Mouse (Mus musculus): ENCODE results near the gene Polr1c. TPM values are rescaled to one million over a fixed set of nuclear protein-coding genes. Genes with fewer than 3 reads are reported as not detected.

Gene Polr1c
- polyA plus RNA-seq, 1 experiment from 2014 or later, result 92.8 TPM

DNA sequence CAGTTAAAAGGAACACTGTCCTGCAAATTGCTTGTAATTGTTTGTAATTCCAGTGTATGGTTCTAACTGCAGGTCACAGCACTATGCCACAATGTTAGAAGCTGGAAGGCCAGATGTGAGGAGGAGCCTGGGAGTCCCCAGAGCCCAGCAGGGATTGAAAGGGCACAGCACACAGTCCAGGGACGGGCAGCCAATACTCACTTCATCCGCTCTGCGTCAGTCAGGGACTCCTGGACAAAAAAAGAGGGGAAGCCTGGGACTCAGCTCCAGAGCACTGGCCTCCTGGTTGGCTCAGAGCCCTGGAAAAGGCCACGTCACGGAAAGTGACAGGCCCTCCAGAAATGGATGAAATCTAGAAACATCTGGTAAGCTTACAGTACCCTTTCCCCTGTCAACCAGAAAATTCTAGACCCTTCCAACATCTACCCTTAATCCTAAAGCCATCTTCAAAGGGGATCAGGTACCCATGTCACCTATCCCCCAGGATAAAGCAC is 14.4 kb upstream of the Polr1c start:
- Histone ChIP-seq H3K4me1 (replicated peaks) (0 out of 2 replicates have a peak, but pooled peaks cover 2% of the 10 kb centered on the region), H3K9me3 (no peaks in the 10 kb centered on the region), H3K27me3 (no peaks in the 10 kb centered on the region), H3K4me3 (replicated peaks) (no peak overlapping the region), H3K9ac (replicated peaks) (no peak overlapping the region), H3K27ac (no peak overlapping the region), H3K4me2 (replicated peaks) (no peak overlapping the region), H3K36me3 (peaks cover 80% of the 10 kb centered on the region)
- 93% methylated on average over 5 of the region's 5 CpGs for WGBS
- no peak for ATAC-seq

DNA sequence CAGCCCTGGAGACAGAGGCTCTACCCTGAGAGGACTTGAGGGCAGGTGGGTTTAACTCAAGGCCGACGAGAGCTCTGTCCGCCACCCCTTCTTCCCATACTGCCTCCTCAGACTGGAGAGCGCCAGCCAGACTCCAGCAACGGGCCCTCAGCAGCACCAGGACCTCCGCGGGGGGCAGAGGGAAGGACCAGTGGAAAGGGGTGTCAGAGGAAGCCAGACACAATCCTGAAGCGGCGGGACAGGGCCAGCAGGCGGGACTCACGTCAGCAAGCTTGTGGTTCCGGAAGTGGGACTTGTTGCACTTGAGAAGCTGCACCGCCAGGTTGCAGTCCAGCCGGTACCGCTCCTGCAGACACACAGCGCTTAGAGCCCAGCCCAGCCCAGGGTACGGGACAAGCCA is 11.8 kb upstream of the Polr1c start:
- Histone ChIP-seq H3K36me3 (peaks cover 84% of the 10 kb centered on the region), H3K9ac (replicated peaks) (no peak overlapping the region), H3K4me1 (replicated peaks) (peaks cover 14% of the 10 kb centered on the region), H3K4me3 (replicated peaks) (no peak overlapping the region), H3K9me3 (no peaks in the 10 kb centered on the region), H3K4me2 (replicated peaks) (no peak overlapping the region), H3K27me3 (peaks cover 5% of the 10 kb centered on the region), H3K27ac (no peak overlapping the region)
- 90% methylated on average over 17 of the region's 17 CpGs for WGBS
- ATAC-seq, result no peak

DNA sequence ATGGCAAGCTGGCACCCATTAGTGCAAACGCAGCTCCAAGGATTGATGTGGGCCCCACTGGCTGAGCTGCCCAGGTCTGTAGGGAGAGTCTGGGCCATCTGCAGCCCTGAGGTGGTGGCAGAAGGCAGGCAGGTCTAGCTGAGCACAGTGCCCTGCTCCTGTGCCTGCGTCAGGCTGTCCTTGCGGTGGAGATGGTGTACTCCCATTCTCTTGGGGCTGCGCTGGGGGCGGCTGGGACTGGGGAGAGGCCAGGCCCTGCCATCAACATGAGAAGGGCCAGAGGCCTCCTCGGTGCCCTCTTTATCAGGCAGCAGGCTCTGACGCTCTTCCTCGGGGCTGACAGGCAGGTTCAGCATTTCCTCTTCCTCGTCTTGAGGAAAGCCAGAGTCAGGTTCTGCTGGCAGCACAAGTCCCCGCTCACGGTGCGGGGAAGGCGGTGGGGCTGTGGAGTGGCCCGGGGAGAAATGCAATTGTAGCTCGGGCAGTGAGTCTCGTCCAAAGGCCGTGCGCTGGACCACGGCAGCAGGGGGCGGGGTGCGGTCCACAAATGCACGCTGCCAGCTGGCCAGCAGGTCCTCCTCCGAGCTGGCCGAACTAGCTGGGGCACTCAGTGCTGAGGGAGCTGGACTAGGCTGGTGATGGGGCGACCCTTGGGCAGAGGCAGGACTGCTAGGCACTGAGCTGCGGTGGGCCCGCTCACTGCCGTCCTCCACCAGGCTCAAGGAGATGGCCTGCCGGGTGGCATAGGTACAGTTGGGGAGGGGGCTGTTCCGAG is 10.6 kb upstream of the Polr1c start:
- H3K9me3 ChIP-seq, result no peaks in the 10 kb centered on the region
- H3K4me3 ChIP-seq (replicated peaks), result no peak overlapping the region
- peaks cover 22% of the 10 kb centered on the region for H3K4me1 ChIP-seq (replicated peaks)
- no peak overlapping the region for H3K27ac ChIP-seq
- WGBS, result 79% methylated on average over 30 of the region's 30 CpGs
- ATAC-seq, result no peak
- H3K9ac ChIP-seq (replicated peaks), result no peak overlapping the region
- no peak overlapping the region for H3K4me2 ChIP-seq (replicated peaks)
- peaks cover 6% of the 10 kb centered on the region for H3K27me3 ChIP-seq
- peaks cover 72% of the 10 kb centered on the region for H3K36me3 ChIP-seq

DNA sequence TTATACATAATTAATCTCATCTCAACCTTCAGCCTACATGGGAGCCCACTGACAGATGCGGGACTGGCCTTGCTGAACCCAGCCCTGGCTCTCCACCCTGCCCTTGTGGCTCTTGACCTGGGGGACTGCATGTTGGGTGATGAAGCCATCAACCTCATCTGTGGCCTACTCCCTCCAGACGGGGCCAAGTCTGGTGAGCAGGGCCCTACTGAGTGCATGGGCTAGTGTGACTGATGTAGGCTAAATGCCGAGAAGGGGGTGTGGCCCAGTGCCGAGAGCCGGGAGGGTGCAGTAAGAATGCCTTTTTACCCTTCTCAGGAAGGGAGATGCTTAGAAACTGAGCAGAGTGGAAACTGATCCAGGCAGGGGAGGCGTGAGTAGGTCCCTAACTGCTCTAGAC is 7.3 kb upstream of the Polr1c start:
- peak overlapping the region; percentile 98 for H3K4me2 ChIP-seq (replicated peaks)
- ATAC-seq, result no peak
- H3K4me1 ChIP-seq (replicated peaks), result peaks cover 26% of the 10 kb centered on the region
- peak overlapping the region; percentile 82 for H3K4me3 ChIP-seq (replicated peaks)
- peak overlapping the region; percentile 82 for H3K9ac ChIP-seq (replicated peaks)
- 32% methylated on average over 6 of the region's 6 CpGs for WGBS
- H3K9me3 ChIP-seq, result no peaks in the 10 kb centered on the region
- no peak overlapping the region for H3K27ac ChIP-seq
- H3K27me3 ChIP-seq, result peaks cover 6% of the 10 kb centered on the region
- H3K36me3 ChIP-seq, result peaks cover 63% of the 10 kb centered on the region

DNA sequence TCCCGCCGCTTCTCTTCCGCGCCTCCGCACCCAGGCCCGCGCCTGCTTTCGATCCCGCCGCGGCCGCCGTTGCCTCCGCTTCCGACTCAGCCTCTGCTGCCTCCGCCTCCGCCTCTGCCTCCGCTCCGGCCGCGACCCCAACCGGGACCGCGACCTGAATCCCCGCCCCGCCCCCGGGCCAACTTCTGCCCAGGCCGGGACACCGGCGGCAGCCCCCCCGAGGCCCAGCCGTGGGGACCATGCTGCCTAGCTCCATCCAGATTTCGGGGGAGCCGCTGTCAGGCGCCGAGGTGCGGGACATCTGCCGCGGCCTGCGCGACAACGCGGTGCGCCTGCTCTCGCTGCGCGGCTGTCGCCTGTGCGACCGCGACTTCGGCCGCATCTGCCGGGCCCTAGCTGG is 6.3 kb upstream of the Polr1c start:
- Histone ChIP-seq H3K36me3 (peaks cover 62% of the 10 kb centered on the region), H3K9me3 (no peaks in the 10 kb centered on the region), H3K27me3 (peaks cover 6% of the 10 kb centered on the region), H3K4me3 (replicated peaks) (peak overlapping the region; percentile 82), H3K4me1 (replicated peaks) (peaks cover 33% of the 10 kb centered on the region), H3K27ac (peak overlapping the region; percentile 70), H3K4me2 (replicated peaks) (peak overlapping the region; percentile 98), H3K9ac (replicated peaks) (peak overlapping the region; percentile 82)
- ATAC-seq, result peak; percentile 51
- WGBS, result 0% methylated on average over 42 of the region's 54 CpGs

DNA sequence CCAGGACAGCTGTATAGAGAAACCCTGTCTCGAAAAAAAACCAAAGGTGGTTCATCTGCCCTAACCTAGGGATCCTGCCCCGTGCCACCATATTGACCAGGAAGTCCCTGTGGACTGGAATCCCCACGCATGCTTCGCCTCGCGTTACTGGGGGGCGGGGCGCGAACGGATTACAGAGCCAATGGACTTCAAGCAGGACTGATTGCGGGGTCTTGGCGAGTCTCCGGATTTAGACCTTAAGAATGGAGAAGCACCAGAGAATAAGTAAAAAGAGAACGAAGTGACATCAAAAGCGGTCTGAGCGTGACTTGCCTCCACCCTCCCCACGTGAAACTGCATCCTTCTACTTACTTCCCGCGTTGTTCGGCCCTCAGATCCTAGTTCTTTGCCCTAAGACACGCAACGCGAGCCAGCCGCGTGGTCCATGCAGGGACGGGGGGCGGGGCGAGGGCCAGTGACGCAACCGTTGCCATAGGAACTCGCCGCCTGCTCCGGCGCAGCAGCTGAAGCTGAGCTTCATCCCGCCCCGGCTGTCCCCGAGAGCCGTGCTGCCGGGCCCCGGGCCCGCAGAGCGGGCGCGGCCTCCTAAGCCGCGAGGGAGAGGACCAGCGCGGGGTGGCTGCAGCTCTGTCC is 5.7 kb upstream of the Polr1c start, which contains the start of gene Lrrc73:
TSS of gene Lrrc73 (plus strand) at position 80 of the 633 bp plus-strand sequence.
- 2% methylated on average over 39 of the region's 48 CpGs for WGBS
- Histone ChIP-seq H3K4me1 (replicated peaks) (peaks cover 39% of the 10 kb centered on the region), H3K4me3 (replicated peaks) (peak within 1 kb of the TSS; percentile 82), H3K9me3 (no peaks in the 10 kb centered on the region), H3K36me3 (peaks cover 58% of the 10 kb centered on the region), H3K4me2 (replicated peaks) (peak within 1 kb of the TSS; percentile 98), H3K27me3 (peaks cover 6% of the 10 kb centered on the region), H3K9ac (replicated peaks) (peak within 1 kb of the TSS; percentile 82), H3K27ac (peak within 1 kb of the TSS; percentile 70)
- ATAC-seq, result peak; percentile 87

DNA sequence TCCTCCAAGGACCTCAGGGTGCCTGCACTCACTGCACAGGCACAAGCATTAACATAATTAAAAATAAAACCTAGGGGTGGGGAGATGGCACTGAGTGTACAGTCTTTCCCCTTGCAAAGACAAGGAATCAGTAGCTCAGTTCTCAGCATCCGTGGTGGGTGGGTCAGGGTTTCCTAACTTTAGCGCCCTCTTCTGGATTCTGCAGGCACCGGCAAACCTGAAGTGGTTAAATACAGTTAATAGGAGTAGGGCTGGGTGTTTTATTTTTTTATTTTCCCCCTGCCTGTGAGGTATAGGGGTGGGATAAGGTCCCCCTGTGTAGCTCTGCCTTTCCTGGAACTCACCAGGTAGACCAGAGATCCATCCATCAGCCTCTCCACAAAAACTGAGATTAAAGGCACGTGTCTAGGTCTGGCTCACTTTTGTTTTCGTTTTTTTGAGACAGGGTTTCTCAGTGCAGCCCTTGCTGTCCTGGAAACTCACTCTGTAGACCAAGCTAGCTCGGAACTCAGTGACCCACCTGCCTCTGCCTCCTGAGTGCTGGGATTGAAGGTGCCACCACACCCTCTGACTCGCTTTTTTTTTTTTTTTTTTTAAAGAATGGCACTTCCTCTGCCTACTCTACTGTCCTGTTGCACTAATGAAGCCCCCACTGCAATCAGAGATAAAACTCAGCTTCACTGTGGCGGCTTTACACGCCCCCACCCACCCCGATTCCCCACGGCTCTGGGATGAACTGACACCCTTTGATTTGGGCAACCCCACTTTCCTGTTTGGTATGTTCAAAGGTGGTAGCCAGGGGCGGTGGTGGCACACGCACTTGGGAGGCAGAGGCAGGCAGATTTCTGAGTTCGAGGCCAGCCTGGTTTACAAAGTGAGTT is 5.0 kb upstream of the Polr1c start:
- WGBS, result 58% methylated on average over 14 of the region's 14 CpGs
- 0 out of 2 replicates have a peak overlapping the region, but pooled peaks have one; percentile 70 for H3K27ac ChIP-seq
- no peaks in the 10 kb centered on the region for H3K9me3 ChIP-seq
- no peak for ATAC-seq
- H3K9ac ChIP-seq (replicated peaks), result peak overlapping the region; percentile 82; the same call in 1 of the 2 replicates
- H3K27me3 ChIP-seq, result peaks cover 6% of the 10 kb centered on the region
- peak overlapping the region; percentile 98 for H3K4me2 ChIP-seq (replicated peaks)
- peaks cover 50% of the 10 kb centered on the region for H3K36me3 ChIP-seq
- H3K4me3 ChIP-seq (replicated peaks), result peak overlapping the region; percentile 82
- H3K4me1 ChIP-seq (replicated peaks), result peaks cover 40% of the 10 kb centered on the region

DNA sequence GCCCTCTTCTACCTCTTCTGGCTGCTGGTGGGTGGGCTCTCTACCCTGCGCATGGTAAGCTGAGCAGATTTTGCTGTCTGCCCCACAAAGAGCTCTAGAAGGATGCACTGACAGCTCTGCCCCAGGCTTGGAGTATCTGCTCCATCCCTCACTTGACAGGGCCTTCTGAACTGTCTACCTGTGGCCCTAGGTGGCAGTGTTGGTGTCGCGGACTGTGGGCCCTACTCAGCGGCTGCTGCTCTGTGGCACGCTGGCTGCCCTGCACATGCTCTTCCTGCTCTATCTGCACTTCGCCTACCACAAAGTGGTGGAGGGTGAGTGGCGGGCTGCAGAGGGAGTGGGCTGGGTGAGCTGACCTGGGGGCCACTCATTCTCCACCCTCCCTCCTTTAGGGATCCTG is 3.3 kb upstream of the Polr1c start:
- Histone ChIP-seq H3K9ac (replicated peaks) (no peak overlapping the region), H3K9me3 (no peaks in the 10 kb centered on the region), H3K27ac (no peak overlapping the region), H3K36me3 (peaks cover 40% of the 10 kb centered on the region), H3K4me3 (replicated peaks) (no peak overlapping the region), H3K27me3 (peaks cover 6% of the 10 kb centered on the region), H3K4me2 (replicated peaks) (no peak overlapping the region), H3K4me1 (replicated peaks) (peaks cover 51% of the 10 kb centered on the region)
- ATAC-seq, result no peak
- WGBS, result 81% methylated on average over 7 of the region's 7 CpGs

DNA sequence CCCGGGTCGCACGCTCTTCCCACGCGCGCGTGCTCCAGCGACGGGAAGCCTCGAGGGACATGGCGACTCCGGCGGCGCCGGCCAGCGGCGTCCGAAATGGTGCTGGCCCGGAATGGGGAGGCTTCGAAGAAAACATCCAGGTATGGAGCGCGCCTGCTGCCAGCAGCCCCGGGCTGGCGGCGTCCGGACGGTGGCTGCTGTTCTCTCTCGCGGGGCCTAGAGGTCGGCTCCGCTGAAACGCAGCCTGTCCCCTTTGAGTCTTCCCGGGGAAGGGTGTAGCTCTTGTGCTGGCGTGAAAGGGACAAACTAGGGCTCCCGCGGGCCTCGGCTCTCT is 302 bp upstream of the Polr1c start:
- no peaks in the 10 kb centered on the region for H3K27me3 ChIP-seq
- peak; percentile 70 for ATAC-seq
- peak overlapping the region; percentile 78 for H3K27ac ChIP-seq
- H3K4me1 ChIP-seq (replicated peaks), result peaks cover 30% of the 10 kb centered on the region
- peak overlapping the region; percentile 98 for H3K4me3 ChIP-seq (replicated peaks)
- H3K36me3 ChIP-seq, result peaks cover 70% of the 10 kb centered on the region
- H3K9me3 ChIP-seq, result no peaks in the 10 kb centered on the region
- H3K9ac ChIP-seq (replicated peaks), result peak overlapping the region; percentile 99
- H3K4me2 ChIP-seq (replicated peaks), result peak overlapping the region; percentile 93
- WGBS, result 1% methylated on average over 37 of the region's 37 CpGs

DNA sequence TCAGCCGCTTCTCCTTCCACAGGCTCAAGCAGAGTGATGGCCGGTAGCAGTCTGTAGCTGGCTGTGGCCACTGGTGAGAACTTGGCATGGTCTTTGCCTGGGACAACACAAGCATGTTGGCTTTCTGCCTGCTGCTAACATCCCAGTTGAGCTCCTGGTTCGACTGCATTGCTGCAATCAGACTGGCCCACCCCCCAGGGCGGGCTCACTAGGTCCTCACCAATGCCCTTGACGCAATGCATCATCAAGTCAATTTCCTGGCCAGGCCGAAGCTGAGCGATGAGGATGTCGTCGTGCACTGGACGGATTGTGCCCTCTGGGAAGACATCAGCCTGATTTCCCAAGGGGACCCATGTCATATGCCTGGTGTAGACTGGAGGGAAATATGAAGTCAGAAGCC is 3.3 kb downstream of the Polr1c start:
- Histone ChIP-seq H3K27me3 (no peaks in the 10 kb centered on the region), H3K27ac (no peak overlapping the region), H3K4me2 (replicated peaks) (no peak overlapping the region), H3K9ac (replicated peaks) (no peak overlapping the region), H3K4me1 (replicated peaks) (peaks cover 26% of the 10 kb centered on the region), H3K36me3 (peaks cover 75% of the 10 kb centered on the region), H3K4me3 (replicated peaks) (no peak overlapping the region), H3K9me3 (no peaks in the 10 kb centered on the region)
- 85% methylated on average over 10 of the region's 10 CpGs for WGBS
- no peak for ATAC-seq

DNA sequence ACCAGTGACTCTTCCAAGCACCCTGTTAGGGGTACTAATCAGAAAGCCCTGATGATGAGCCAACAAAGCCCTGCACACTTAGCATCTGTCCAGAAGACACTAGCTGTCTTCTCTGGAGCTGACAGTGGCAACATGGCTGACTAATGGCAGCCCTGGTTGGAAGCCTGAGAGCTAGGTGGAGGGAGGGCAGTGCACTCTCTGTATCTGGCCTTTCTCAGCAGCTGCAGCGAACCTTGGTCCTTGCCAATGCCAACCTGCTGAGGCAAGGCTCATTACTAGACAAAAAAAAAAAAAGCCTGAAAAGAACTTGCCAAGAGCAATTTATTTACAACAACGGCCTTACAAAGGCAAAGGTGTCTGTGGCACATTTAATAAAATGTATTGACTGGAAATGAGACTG is 4.2 kb downstream of the Polr1c start:
- no peaks in the 10 kb centered on the region for H3K9me3 ChIP-seq
- no peak overlapping the region for H3K9ac ChIP-seq (replicated peaks)
- no peak overlapping the region for H3K27ac ChIP-seq
- no peak overlapping the region for H3K4me3 ChIP-seq (replicated peaks)
- 83% methylated on average over 2 of the region's 2 CpGs for WGBS
- no peaks in the 10 kb centered on the region for H3K27me3 ChIP-seq
- peaks cover 79% of the 10 kb centered on the region for H3K36me3 ChIP-seq
- H3K4me1 ChIP-seq (replicated peaks), result peaks cover 17% of the 10 kb centered on the region
- ATAC-seq, result no peak
- no peak overlapping the region for H3K4me2 ChIP-seq (replicated peaks)

DNA sequence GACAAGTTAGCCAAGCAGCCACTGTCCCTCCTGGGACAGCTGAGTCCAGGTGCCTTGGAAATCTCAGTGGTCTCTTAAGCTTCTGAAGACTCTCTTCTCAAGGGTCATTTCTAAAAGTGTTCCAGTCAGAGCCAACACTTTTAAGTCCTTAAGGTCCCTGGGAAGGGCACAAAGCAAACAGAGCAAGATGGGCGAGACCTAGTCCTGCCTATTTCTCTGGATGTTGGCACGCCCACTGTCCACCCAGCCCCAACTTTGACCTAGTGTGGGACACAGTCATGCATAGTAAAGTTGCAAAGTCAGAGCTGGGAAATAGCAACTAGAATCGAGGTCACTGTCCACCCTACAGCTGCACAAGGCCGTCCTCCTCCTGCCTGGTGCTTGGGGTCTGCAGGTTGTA is 4.9 kb downstream of the Polr1c start:
- no peak overlapping the region for H3K9ac ChIP-seq (replicated peaks)
- no peak for ATAC-seq
- peaks cover 85% of the 10 kb centered on the region for H3K36me3 ChIP-seq
- peaks cover 14% of the 10 kb centered on the region for H3K4me1 ChIP-seq (replicated peaks)
- no peaks in the 10 kb centered on the region for H3K27me3 ChIP-seq
- WGBS, result 90% methylated on average over 4 of the region's 4 CpGs
- no peak overlapping the region for H3K4me2 ChIP-seq (replicated peaks)
- H3K9me3 ChIP-seq, result no peaks in the 10 kb centered on the region
- no peak overlapping the region for H3K27ac ChIP-seq
- H3K4me3 ChIP-seq (replicated peaks), result no peak overlapping the region
